Mouse (Mus musculus): Measurements from ENCODE around the gene Myo1e. TPM values are rescaled to one million over a fixed set of nuclear protein-coding genes. Genes with fewer than 3 reads are reported as not detected.

Myo1e gene
- polyA plus RNA-seq, 1 experiment from 2014 or later, result 4.1 TPM

DNA sequence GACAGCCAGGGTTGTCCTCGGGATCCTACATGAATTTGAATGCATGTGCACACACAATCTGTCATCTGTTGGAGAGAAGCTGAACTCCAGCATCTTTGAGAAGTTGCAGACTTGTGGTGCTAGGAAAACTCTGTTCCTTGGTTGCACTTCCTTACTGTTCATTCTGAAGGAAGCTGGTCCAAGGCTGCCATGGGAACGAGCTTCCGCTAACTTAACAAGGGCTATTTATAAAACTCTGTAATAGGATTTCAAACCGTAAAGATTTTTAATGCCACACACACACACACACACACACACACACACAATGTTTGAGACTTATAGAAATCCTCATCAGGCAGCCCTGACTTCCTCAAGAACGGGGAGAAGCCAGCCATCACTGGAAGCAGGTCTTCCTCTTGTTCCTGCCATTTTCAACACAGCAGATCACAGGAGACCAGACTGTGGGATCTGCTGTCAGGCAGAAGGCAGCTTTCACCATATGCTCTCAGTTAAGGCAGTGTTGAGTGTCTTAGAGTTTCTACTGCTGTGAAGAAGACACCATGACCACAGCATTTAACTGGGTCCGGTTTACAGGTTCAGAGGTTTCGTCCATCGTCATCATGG lies 194.9 kb downstream of the Myo1e start:
- H3K4me3 ChIP-seq (ENCODE audit: low read depth, low read length), result no peak overlapping the region
- 90% methylated on average over 8 of the region's 8 CpGs for WGBS
- H3K9ac ChIP-seq (ENCODE audit: low read length), result no peak overlapping the region
- DNase-seq (ENCODE audit: low spot score) (no peak), ATAC-seq (no peak)
- H3K4me1 ChIP-seq (ENCODE audit: control insufficient read depth, insufficient read depth, low read length), result no peaks in the 10 kb centered on the region
- H3K27ac ChIP-seq (ENCODE audit: low read depth, low read length), result no peak overlapping the region
- no peaks in the 10 kb centered on the region for H3K27me3 ChIP-seq (replicated peaks; ENCODE audit: control insufficient read depth, insufficient read depth, low read length)
- no peak overlapping the region for H3K4me2 ChIP-seq (ENCODE audit: low read length)
- peaks cover 5% of the 10 kb centered on the region for H3K36me3 ChIP-seq (ENCODE audit: control insufficient read depth, insufficient read depth, low read length)
- no peaks in the 10 kb centered on the region for H3K9me3 ChIP-seq (replicated peaks; ENCODE audit: control insufficient read depth, low read length)

- Histone ChIP-seq H3K27me3 (replicated peaks; ENCODE audit: control insufficient read depth, insufficient read depth, low read length) (no peaks in the 10 kb centered on the region), H3K36me3 (ENCODE audit: control insufficient read depth, insufficient read depth, low read length) (peaks cover 49% of the 10 kb centered on the region), H3K9ac (ENCODE audit: low read length) (no peak overlapping the region), H3K27ac (ENCODE audit: low read depth, low read length) (no peak overlapping the region), H3K4me2 (ENCODE audit: low read length) (no peak overlapping the region), H3K4me1 (ENCODE audit: control insufficient read depth, insufficient read depth, low read length) (no peaks in the 10 kb centered on the region), H3K9me3 (replicated peaks; ENCODE audit: control insufficient read depth, low read length) (no peaks in the 10 kb centered on the region), H3K4me3 (ENCODE audit: low read depth, low read length) (no peak overlapping the region)
- 92% methylated on average over 3 of the region's 3 CpGs for WGBS
- no peak for DNase-seq (ENCODE audit: low spot score)
- no peak for ATAC-seq
Measured at GRCm38 (mm10) chr9:70406596-70406995, 199.4 kb downstream of the Myo1e start.

DNA sequence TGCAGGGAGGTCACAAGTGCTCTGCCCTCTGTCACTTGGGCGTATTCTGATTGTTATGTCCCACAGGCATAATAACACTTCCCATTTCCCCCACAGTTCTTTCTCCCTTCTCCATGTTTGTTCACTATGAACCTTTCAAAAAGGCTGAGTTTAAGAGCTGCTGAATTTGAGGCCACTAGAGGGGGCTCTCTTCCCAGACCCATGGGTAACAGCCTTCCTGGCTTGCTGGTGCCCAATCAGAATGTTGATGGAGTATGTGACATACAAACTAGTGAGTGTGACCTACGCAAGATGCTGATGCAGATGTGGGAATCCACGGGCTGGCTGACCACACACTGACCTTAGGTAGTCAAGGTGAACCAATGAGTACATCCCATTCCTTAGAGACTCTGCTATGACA lies 201.6 kb downstream of the Myo1e start:
- DNase-seq (ENCODE audit: low spot score) (peak; percentile 18), ATAC-seq (no peak)
- no peak overlapping the region for H3K9ac ChIP-seq (ENCODE audit: low read length)
- WGBS, result 98% methylated on average over 3 of the region's 3 CpGs
- H3K27me3 ChIP-seq (replicated peaks; ENCODE audit: control insufficient read depth, insufficient read depth, low read length), result no peaks in the 10 kb centered on the region
- H3K4me1 ChIP-seq (ENCODE audit: control insufficient read depth, insufficient read depth, low read length), result no peaks in the 10 kb centered on the region
- no peak overlapping the region for H3K4me2 ChIP-seq (ENCODE audit: low read length)
- H3K4me3 ChIP-seq (ENCODE audit: low read depth, low read length), result no peak overlapping the region
- H3K27ac ChIP-seq (ENCODE audit: low read depth, low read length), result no peak overlapping the region
- peaks cover 69% of the 10 kb centered on the region for H3K36me3 ChIP-seq (ENCODE audit: control insufficient read depth, insufficient read depth, low read length)
- no peaks in the 10 kb centered on the region for H3K9me3 ChIP-seq (replicated peaks; ENCODE audit: control insufficient read depth, low read length)

GRCm38 (mm10) chr9:70409743-70410142 lies 202.6 kb downstream of the Myo1e start:
- no peak for ATAC-seq

GRCm38 (mm10) chr9:70410668-70411067 lies 203.5 kb downstream of the Myo1e start:
- no peak overlapping the region for H3K4me3 ChIP-seq (ENCODE audit: low read depth, low read length)
- no peaks in the 10 kb centered on the region for H3K4me1 ChIP-seq (ENCODE audit: control insufficient read depth, insufficient read depth, low read length)
- no peak overlapping the region for H3K27ac ChIP-seq (ENCODE audit: low read depth, low read length)
- ATAC-seq (no peak), DNase-seq (ENCODE audit: low spot score) (no peak)
- 90% methylated on average over 11 of the region's 11 CpGs for WGBS
- no peaks in the 10 kb centered on the region for H3K9me3 ChIP-seq (replicated peaks; ENCODE audit: control insufficient read depth, low read length)
- peaks cover 86% of the 10 kb centered on the region for H3K36me3 ChIP-seq (ENCODE audit: control insufficient read depth, insufficient read depth, low read length)
- H3K9ac ChIP-seq (ENCODE audit: low read length), result no peak overlapping the region
- no peak overlapping the region for H3K4me2 ChIP-seq (ENCODE audit: low read length)
- H3K27me3 ChIP-seq (replicated peaks; ENCODE audit: control insufficient read depth, insufficient read depth, low read length), result no peaks in the 10 kb centered on the region

More at GRCm38 (mm10) chr9:70409743-70410142, 202.6 kb downstream of the Myo1e start:
- H3K9me3 ChIP-seq (replicated peaks; ENCODE audit: control insufficient read depth, low read length), result no peaks in the 10 kb centered on the region
- no peaks in the 10 kb centered on the region for H3K27me3 ChIP-seq (replicated peaks; ENCODE audit: control insufficient read depth, insufficient read depth, low read length)
- no peak overlapping the region for H3K27ac ChIP-seq (ENCODE audit: low read depth, low read length)
- H3K9ac ChIP-seq (ENCODE audit: low read length), result no peak overlapping the region
- H3K36me3 ChIP-seq (ENCODE audit: control insufficient read depth, insufficient read depth, low read length), result peaks cover 78% of the 10 kb centered on the region
- no peak overlapping the region for H3K4me3 ChIP-seq (ENCODE audit: low read depth, low read length)
- WGBS, result 97% methylated on average over 8 of the region's 8 CpGs
- H3K4me1 ChIP-seq (ENCODE audit: control insufficient read depth, insufficient read depth, low read length), result no peaks in the 10 kb centered on the region
- no peak for DNase-seq (ENCODE audit: low spot score)
- no peak overlapping the region for H3K4me2 ChIP-seq (ENCODE audit: low read length)

DNA sequence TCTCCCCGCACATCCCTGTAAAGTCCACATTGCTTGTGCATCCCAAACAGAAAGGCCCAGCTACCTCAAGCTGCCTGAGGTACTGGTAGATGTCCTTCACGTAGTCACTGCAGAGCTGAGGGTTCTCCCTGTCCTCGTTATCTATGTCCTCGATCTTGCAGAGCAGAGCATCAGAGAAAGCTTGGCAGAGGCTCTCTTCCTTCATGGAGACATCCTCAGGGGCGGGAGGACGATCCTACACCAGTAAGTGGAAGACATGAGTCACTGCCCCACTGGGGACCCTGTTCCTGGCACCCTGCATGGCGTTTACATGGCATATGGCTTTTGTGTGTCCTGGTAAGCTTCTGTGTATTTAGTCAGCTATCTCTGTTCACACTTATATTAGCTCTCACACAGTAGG lies 205.9 kb downstream of the Myo1e start:
- 91% methylated on average over 7 of the region's 7 CpGs for WGBS
- no peak overlapping the region for H3K4me2 ChIP-seq (ENCODE audit: low read length)
- no peak overlapping the region for H3K9ac ChIP-seq (ENCODE audit: low read length)
- no peak overlapping the region for H3K4me3 ChIP-seq (ENCODE audit: low read depth, low read length)
- DNase-seq (ENCODE audit: low spot score), result no peak
- no peaks in the 10 kb centered on the region for H3K9me3 ChIP-seq (replicated peaks; ENCODE audit: control insufficient read depth, low read length)
- no peak for ATAC-seq
- no peaks in the 10 kb centered on the region for H3K27me3 ChIP-seq (replicated peaks; ENCODE audit: control insufficient read depth, insufficient read depth, low read length)
- no peaks in the 10 kb centered on the region for H3K4me1 ChIP-seq (ENCODE audit: control insufficient read depth, insufficient read depth, low read length)
- H3K27ac ChIP-seq (ENCODE audit: low read depth, low read length), result no peak overlapping the region
- peaks cover 79% of the 10 kb centered on the region for H3K36me3 ChIP-seq (ENCODE audit: control insufficient read depth, insufficient read depth, low read length)

DNA sequence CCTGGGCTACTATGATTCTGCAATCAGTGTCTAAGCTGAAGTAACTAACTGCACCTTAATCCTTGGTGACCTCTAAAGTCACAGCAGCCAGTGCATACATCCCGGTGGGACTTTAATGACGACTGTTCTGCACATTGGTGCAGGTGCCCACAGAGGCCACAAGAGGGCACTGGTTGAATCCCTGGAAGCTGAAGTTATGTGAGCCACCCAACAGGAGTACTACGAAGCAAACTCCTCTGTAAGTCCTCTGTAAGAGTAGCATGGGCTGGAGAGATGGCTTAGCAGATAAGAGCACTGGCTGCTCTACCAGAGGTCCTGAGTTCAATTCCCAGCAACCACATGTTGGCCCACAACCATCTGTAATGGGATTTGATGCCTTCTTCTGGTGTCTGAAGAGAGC lies 209.3 kb downstream of the Myo1e start:
- no peak for DNase-seq (ENCODE audit: low spot score)
- Histone ChIP-seq H3K9ac (ENCODE audit: low read length) (no peak overlapping the region), H3K36me3 (ENCODE audit: control insufficient read depth, insufficient read depth, low read length) (peaks cover 54% of the 10 kb centered on the region), H3K4me1 (ENCODE audit: control insufficient read depth, insufficient read depth, low read length) (0 out of 2 replicates have a peak, but pooled peaks cover 3% of the 10 kb centered on the region), H3K9me3 (replicated peaks; ENCODE audit: control insufficient read depth, low read length) (no peaks in the 10 kb centered on the region), H3K27me3 (replicated peaks; ENCODE audit: control insufficient read depth, insufficient read depth, low read length) (no peaks in the 10 kb centered on the region), H3K4me2 (ENCODE audit: low read length) (no peak overlapping the region), H3K27ac (ENCODE audit: low read depth, low read length) (no peak overlapping the region), H3K4me3 (ENCODE audit: low read depth, low read length) (no peak overlapping the region)
- WGBS, result 85% methylated on average over 3 of the region's 3 CpGs
- no peak for ATAC-seq

DNA sequence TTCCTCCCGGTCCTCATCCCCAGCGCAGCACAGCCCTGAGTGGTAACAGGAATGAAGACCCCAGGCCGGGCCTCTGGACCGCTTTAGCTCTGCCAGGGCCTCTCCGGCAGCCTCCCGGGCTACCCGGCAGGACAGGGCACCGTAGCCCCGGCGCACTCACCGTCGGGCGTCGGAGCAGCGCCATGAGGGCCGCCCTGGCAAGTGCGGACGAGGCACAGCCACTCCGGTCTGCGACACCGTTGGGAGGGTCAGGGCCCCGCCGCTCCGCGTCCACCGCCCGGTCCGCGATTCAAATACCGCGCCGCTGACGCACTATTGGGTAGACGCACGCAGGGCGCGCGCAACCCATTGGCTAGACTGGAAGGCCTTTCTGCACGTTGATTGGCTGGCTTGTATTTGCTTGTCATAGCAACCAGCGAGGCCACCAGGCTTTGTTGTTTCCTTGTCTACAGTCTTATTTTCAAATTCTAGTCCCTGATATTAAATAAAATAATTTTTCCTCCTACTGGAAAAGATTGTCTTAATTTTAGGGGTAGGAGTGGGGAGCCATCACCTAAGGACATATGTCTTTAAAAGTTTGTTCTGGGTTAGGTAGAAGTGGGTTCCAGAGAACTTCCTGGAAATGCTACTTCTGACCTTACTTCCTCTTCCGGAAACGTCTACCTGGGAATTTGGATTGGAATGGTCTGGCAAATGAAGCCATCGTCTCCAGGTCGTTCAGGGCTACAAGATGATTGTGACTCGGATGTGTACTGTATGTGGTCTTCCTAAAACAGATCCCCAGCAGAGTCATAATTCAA lies 214.3 kb downstream of the Myo1e start, which contains the start of gene Ccnb2:
Gene Ccnb2 (minus strand): TSS at position 291 of the 800 bp plus-strand sequence.
- Histone ChIP-seq H3K36me3 (ENCODE audit: control insufficient read depth, insufficient read depth, low read length) (peaks cover 38% of the 10 kb centered on the region), H3K9me3 (replicated peaks; ENCODE audit: control insufficient read depth, low read length) (no peaks in the 10 kb centered on the region), H3K27me3 (replicated peaks; ENCODE audit: control insufficient read depth, insufficient read depth, low read length) (no peaks in the 10 kb centered on the region), H3K4me1 (ENCODE audit: control insufficient read depth, insufficient read depth, low read length) (0 out of 2 replicates have a peak, but pooled peaks cover 3% of the 10 kb centered on the region), H3K4me3 (ENCODE audit: low read depth, low read length) (peak within 1 kb of the TSS; percentile 49), H3K27ac (ENCODE audit: low read depth, low read length) (peak within 1 kb of the TSS; percentile 22; the same call in 1 of the 2 replicates), H3K4me2 (ENCODE audit: low read length) (peak within 1 kb of the TSS; percentile 81), H3K9ac (ENCODE audit: low read length) (peak within 1 kb of the TSS; percentile 64)
- ATAC-seq (peak; percentile 97), DNase-seq (ENCODE audit: low spot score) (peak; percentile 97)
- 4% methylated on average over 45 of the region's 45 CpGs for WGBS

DNA sequence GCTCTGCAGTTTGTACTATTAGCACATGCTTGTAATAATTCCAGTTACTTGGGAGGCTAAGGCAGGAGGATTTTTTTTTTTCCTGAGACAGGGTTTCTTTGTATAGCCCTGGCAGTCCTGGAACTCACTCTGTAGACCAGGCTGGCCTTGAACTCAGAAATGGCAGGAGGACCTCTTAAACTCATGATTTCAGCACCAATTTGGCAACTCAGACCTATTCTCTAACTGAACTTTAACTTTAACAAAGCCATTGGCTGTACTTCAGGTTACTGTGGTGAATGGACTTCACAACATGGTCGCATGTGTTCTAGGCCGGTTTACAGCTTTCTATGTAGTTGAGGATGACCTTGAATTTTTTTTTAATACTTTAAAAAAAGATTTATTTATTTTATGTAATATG lies 215.5 kb downstream of the Myo1e start:
- DNase-seq (ENCODE audit: low spot score) (no peak), ATAC-seq (no peak)
- no peak overlapping the region for H3K9ac ChIP-seq (ENCODE audit: low read length)
- no peaks in the 10 kb centered on the region for H3K9me3 ChIP-seq (replicated peaks; ENCODE audit: control insufficient read depth, low read length)
- H3K4me2 ChIP-seq (ENCODE audit: low read length), result no peak overlapping the region
- no peak overlapping the region for H3K27ac ChIP-seq (ENCODE audit: low read depth, low read length)
- WGBS, result 94% methylated on average over 2 of the region's 2 CpGs
- peaks cover 44% of the 10 kb centered on the region for H3K36me3 ChIP-seq (ENCODE audit: control insufficient read depth, insufficient read depth, low read length)
- no peaks in the 10 kb centered on the region for H3K27me3 ChIP-seq (replicated peaks; ENCODE audit: control insufficient read depth, insufficient read depth, low read length)
- H3K4me3 ChIP-seq (ENCODE audit: low read depth, low read length), result no peak overlapping the region
- H3K4me1 ChIP-seq (ENCODE audit: control insufficient read depth, insufficient read depth, low read length), result 0 out of 2 replicates have a peak, but pooled peaks cover 3% of the 10 kb centered on the region
